Mouse (Mus musculus): ENCODE data around the gene Auts2. TPM values are rescaled to one million over a fixed set of nuclear protein-coding genes. Genes with fewer than 3 reads are reported as not detected.

Auts2 gene
- polyA plus RNA-seq, 1 experiment from 2014 or later: 71.4 TPM

GRCm38 (mm10) chr5:132216143-132216542 lies 327.0 kb downstream of the Auts2 start:
- no peak overlapping the region for H3K27ac ChIP-seq (ENCODE audit: low read depth, low read length)
- no peak overlapping the region for H3K4me2 ChIP-seq (ENCODE audit: low read depth, low read length, severe bottlenecking)
- no peaks in the 10 kb centered on the region for H3K36me3 ChIP-seq (ENCODE audit: control insufficient read depth, insufficient read depth, low read length)
- no peak for DNase-seq (ENCODE audit: low spot score)
- no peak for ATAC-seq (replicated peaks; ENCODE audit: low FRiP score)
- peaks cover 5% of the 10 kb centered on the region; the same call in 1 of the 2 replicates for H3K4me1 ChIP-seq (replicated peaks; ENCODE audit: control insufficient read depth, insufficient read depth, low read length)
- WGBS: 93% methylated on average over 2 of the region's 2 CpGs
- no peaks in the 10 kb centered on the region for H3K9me3 ChIP-seq (ENCODE audit: control insufficient read depth, low read length)
- H3K4me3 ChIP-seq (ENCODE audit: low read depth, low read length): no peak overlapping the region
- no peaks in the 10 kb centered on the region for H3K27me3 ChIP-seq (ENCODE audit: control insufficient read depth, insufficient read depth, low read length)
- no peak overlapping the region for H3K9ac ChIP-seq (ENCODE audit: low read length)

GRCm38 (mm10) chr5:132212446-132212845 lies 330.7 kb downstream of the Auts2 start:
- no peak overlapping the region for H3K4me3 ChIP-seq (ENCODE audit: low read depth, low read length)
- no peak overlapping the region for H3K4me2 ChIP-seq (ENCODE audit: low read depth, low read length, severe bottlenecking)
- ATAC-seq (replicated peaks; ENCODE audit: low FRiP score) (no peak), DNase-seq (ENCODE audit: low spot score) (no peak)
- 72% methylated on average over 2 of the region's 2 CpGs for WGBS
- H3K36me3 ChIP-seq (ENCODE audit: control insufficient read depth, insufficient read depth, low read length): no peaks in the 10 kb centered on the region
- H3K9ac ChIP-seq (ENCODE audit: low read length): no peak overlapping the region
- H3K27ac ChIP-seq (ENCODE audit: low read depth, low read length): no peak overlapping the region
- H3K9me3 ChIP-seq (ENCODE audit: control insufficient read depth, low read length): no peaks in the 10 kb centered on the region
- H3K27me3 ChIP-seq (ENCODE audit: control insufficient read depth, insufficient read depth, low read length): no peaks in the 10 kb centered on the region
- peaks cover 6% of the 10 kb centered on the region; the same call in 1 of the 2 replicates for H3K4me1 ChIP-seq (replicated peaks; ENCODE audit: control insufficient read depth, insufficient read depth, low read length)

- Histone ChIP-seq H3K36me3 (ENCODE audit: control insufficient read depth, insufficient read depth, low read length) (no peaks in the 10 kb centered on the region), H3K4me1 (replicated peaks; ENCODE audit: control insufficient read depth, insufficient read depth, low read length) (peaks cover 8% of the 10 kb centered on the region; the same call in 1 of the 2 replicates), H3K4me2 (ENCODE audit: low read depth, low read length, severe bottlenecking) (no peak overlapping the region), H3K4me3 (ENCODE audit: low read depth, low read length) (no peak overlapping the region), H3K27me3 (ENCODE audit: control insufficient read depth, insufficient read depth, low read length) (no peaks in the 10 kb centered on the region), H3K9ac (ENCODE audit: low read length) (no peak overlapping the region), H3K9me3 (ENCODE audit: control insufficient read depth, low read length) (no peaks in the 10 kb centered on the region), H3K27ac (ENCODE audit: low read depth, low read length) (no peak overlapping the region)
- DNase-seq (ENCODE audit: low spot score) (no peak), ATAC-seq (replicated peaks; ENCODE audit: low FRiP score) (no peak)
Measured at GRCm38 (mm10) chr5:132209694-132210093, 333.4 kb downstream of the Auts2 start.

- no peaks in the 10 kb centered on the region for H3K36me3 ChIP-seq (ENCODE audit: control insufficient read depth, insufficient read depth, low read length)
- H3K9ac ChIP-seq (ENCODE audit: low read length): no peak overlapping the region
- no peak for DNase-seq (ENCODE audit: low spot score)
- peaks cover 9% of the 10 kb centered on the region; the same call in 1 of the 2 replicates for H3K4me1 ChIP-seq (replicated peaks; ENCODE audit: control insufficient read depth, insufficient read depth, low read length)
- no peaks in the 10 kb centered on the region for H3K27me3 ChIP-seq (ENCODE audit: control insufficient read depth, insufficient read depth, low read length)
- H3K4me2 ChIP-seq (ENCODE audit: low read depth, low read length, severe bottlenecking): no peak overlapping the region
- WGBS: 94% methylated on average over 1 of the region's 1 CpGs
- H3K4me3 ChIP-seq (ENCODE audit: low read depth, low read length): no peak overlapping the region
- H3K9me3 ChIP-seq (ENCODE audit: control insufficient read depth, low read length): no peaks in the 10 kb centered on the region
- ATAC-seq (replicated peaks; ENCODE audit: low FRiP score): no peak
- H3K27ac ChIP-seq (ENCODE audit: low read depth, low read length): no peak overlapping the region
Measured at GRCm38 (mm10) chr5:132206220-132206619, 336.9 kb downstream of the Auts2 start.

- H3K27ac ChIP-seq (ENCODE audit: low read depth, low read length): no peak overlapping the region
Measured at GRCm38 (mm10) chr5:132203846-132204245, 339.3 kb downstream of the Auts2 start.

GRCm38 (mm10) chr5:132201077-132201645 lies 342.0 kb downstream of the Auts2 start:
- Histone ChIP-seq H3K36me3 (ENCODE audit: control insufficient read depth, insufficient read depth, low read length) (no peaks in the 10 kb centered on the region), H3K27ac (ENCODE audit: low read depth, low read length) (no peak overlapping the region)

More at GRCm38 (mm10) chr5:132203846-132204245, 339.3 kb downstream of the Auts2 start:
- ATAC-seq (replicated peaks; ENCODE audit: low FRiP score) (no peak), DNase-seq (ENCODE audit: low spot score) (no peak)
- peaks cover 6% of the 10 kb centered on the region; the same call in 1 of the 2 replicates for H3K4me1 ChIP-seq (replicated peaks; ENCODE audit: control insufficient read depth, insufficient read depth, low read length)
- H3K9ac ChIP-seq (ENCODE audit: low read length): no peak overlapping the region
- no peaks in the 10 kb centered on the region for H3K27me3 ChIP-seq (ENCODE audit: control insufficient read depth, insufficient read depth, low read length)
- WGBS: 62% methylated on average over 11 of the region's 11 CpGs
- no peaks in the 10 kb centered on the region for H3K36me3 ChIP-seq (ENCODE audit: control insufficient read depth, insufficient read depth, low read length)
- no peaks in the 10 kb centered on the region for H3K9me3 ChIP-seq (ENCODE audit: control insufficient read depth, low read length)
- H3K4me2 ChIP-seq (ENCODE audit: low read depth, low read length, severe bottlenecking): no peak overlapping the region
- no peak overlapping the region for H3K4me3 ChIP-seq (ENCODE audit: low read depth, low read length)

GRCm38 (mm10) chr5:132200595-132200994 lies 342.5 kb downstream of the Auts2 start:
- no peak for DNase-seq (ENCODE audit: low spot score)
- 78% methylated on average over 4 of the region's 4 CpGs for WGBS
- Histone ChIP-seq H3K4me3 (ENCODE audit: low read depth, low read length) (no peak overlapping the region), H3K9ac (ENCODE audit: low read length) (no peak overlapping the region), H3K27me3 (ENCODE audit: control insufficient read depth, insufficient read depth, low read length) (no peaks in the 10 kb centered on the region), H3K9me3 (ENCODE audit: control insufficient read depth, low read length) (no peaks in the 10 kb centered on the region), H3K27ac (ENCODE audit: low read depth, low read length) (no peak overlapping the region), H3K4me1 (replicated peaks; ENCODE audit: control insufficient read depth, insufficient read depth, low read length) (peaks cover 6% of the 10 kb centered on the region; the same call in 1 of the 2 replicates), H3K36me3 (ENCODE audit: control insufficient read depth, insufficient read depth, low read length) (no peaks in the 10 kb centered on the region), H3K4me2 (ENCODE audit: low read depth, low read length, severe bottlenecking) (no peak overlapping the region)
- ATAC-seq (replicated peaks; ENCODE audit: low FRiP score): no peak

More at GRCm38 (mm10) chr5:132201077-132201645, 342.0 kb downstream of the Auts2 start:
- DNase-seq (ENCODE audit: low spot score) (no peak), ATAC-seq (replicated peaks; ENCODE audit: low FRiP score) (no peak)
- Histone ChIP-seq H3K4me3 (ENCODE audit: low read depth, low read length) (no peak overlapping the region), H3K9ac (ENCODE audit: low read length) (no peak overlapping the region), H3K4me2 (ENCODE audit: low read depth, low read length, severe bottlenecking) (no peak overlapping the region), H3K9me3 (ENCODE audit: control insufficient read depth, low read length) (no peaks in the 10 kb centered on the region), H3K27me3 (ENCODE audit: control insufficient read depth, insufficient read depth, low read length) (no peaks in the 10 kb centered on the region), H3K4me1 (replicated peaks; ENCODE audit: control insufficient read depth, insufficient read depth, low read length) (peaks cover 6% of the 10 kb centered on the region; the same call in 1 of the 2 replicates)
- 76% methylated on average over 4 of the region's 4 CpGs for WGBS

- WGBS: 49% methylated on average over 6 of the region's 6 CpGs
- Histone ChIP-seq H3K36me3 (ENCODE audit: control insufficient read depth, insufficient read depth, low read length) (no peaks in the 10 kb centered on the region), H3K4me1 (replicated peaks; ENCODE audit: control insufficient read depth, insufficient read depth, low read length) (peaks cover 5% of the 10 kb centered on the region; the same call in 1 of the 2 replicates), H3K4me3 (ENCODE audit: low read depth, low read length) (no peak overlapping the region), H3K27me3 (ENCODE audit: control insufficient read depth, insufficient read depth, low read length) (no peaks in the 10 kb centered on the region), H3K27ac (ENCODE audit: low read depth, low read length) (no peak overlapping the region), H3K9me3 (ENCODE audit: control insufficient read depth, low read length) (no peaks in the 10 kb centered on the region), H3K9ac (ENCODE audit: low read length) (no peak overlapping the region), H3K4me2 (ENCODE audit: low read depth, low read length, severe bottlenecking) (no peak overlapping the region)
- no peak for DNase-seq (ENCODE audit: low spot score)
- ATAC-seq (replicated peaks; ENCODE audit: low FRiP score): no peak
Measured at GRCm38 (mm10) chr5:132195048-132195533, 348.1 kb downstream of the Auts2 start.

- Histone ChIP-seq H3K27ac (ENCODE audit: low read depth, low read length) (no peak overlapping the region), H3K36me3 (ENCODE audit: control insufficient read depth, insufficient read depth, low read length) (no peaks in the 10 kb centered on the region), H3K27me3 (ENCODE audit: control insufficient read depth, insufficient read depth, low read length) (no peaks in the 10 kb centered on the region), H3K4me1 (replicated peaks; ENCODE audit: control insufficient read depth, insufficient read depth, low read length) (peaks cover 16% of the 10 kb centered on the region; the same call in 1 of the 2 replicates), H3K4me3 (ENCODE audit: low read depth, low read length) (no peak overlapping the region), H3K4me2 (ENCODE audit: low read depth, low read length, severe bottlenecking) (no peak overlapping the region), H3K9ac (ENCODE audit: low read length) (no peak overlapping the region), H3K9me3 (ENCODE audit: control insufficient read depth, low read length) (no peaks in the 10 kb centered on the region)
- WGBS: 94% methylated on average over 4 of the region's 4 CpGs
- ATAC-seq (replicated peaks; ENCODE audit: low FRiP score) (no peak), DNase-seq (ENCODE audit: low spot score) (no peak)
Measured at GRCm38 (mm10) chr5:132190190-132190589, 353.0 kb downstream of the Auts2 start.

All from forebrain, embryonic 11.5 days (tissue).